In the genomic region with DNA sequence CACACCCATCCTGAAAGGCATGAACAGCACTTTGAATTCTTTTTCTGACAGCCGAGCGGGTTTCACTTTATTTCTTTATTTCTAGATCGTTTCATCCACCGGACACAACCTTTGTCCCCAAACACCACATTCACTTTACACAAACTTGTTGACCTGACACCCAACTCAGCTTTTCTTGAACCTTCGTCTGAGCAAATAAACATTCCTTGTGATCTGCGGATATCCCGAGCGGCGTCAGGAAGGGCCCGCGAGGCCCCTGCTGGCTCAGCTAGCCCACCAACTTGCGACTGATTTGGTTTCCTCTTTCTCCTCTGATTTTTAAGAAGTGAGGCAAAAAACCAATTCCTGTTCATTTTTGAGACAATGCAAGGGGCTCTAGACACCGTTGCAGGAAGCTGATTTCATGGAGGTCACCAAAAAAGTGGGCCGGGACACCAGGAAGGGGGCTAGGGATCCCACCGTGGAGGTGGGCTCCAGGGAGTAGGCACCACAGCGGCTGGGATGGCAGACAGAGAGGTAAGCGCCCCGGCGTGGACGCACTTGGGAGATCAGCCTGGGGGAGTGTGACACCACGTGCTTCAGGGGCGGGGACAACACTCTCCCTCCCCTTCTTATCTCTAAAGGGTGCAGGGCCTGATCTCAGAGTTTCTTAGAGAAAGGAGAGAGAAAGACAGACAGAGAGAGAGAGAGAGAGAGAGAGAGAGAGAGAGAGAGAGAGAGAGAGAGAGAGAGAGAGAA, we compare ENCODE assay signal across 1 mouse cellular context.
TF ChIP-seq lines count a peak whose summit lies in the region.

TSS of gene Slc39a8 (plus strand) at position 264 of the 738 bp plus-strand sequence.

TF ChIP-seq in CH12.LX, 34 proteins besides CTCF, POLR2A, EP300 and RAD21 (continued from another document):
- TF ChIP-seq MAFK (IDR thresholded peaks at IDR 0.05; ENCODE audit: insufficient replicate concordance, low read length) (no peak), IRF4 (IDR thresholded peaks at IDR 0.05; ENCODE audit: low read depth, low read length) (peak; percentile 39; the same call in 1 of the 2 replicates), MYC (IDR thresholded peaks at IDR 0.05; ENCODE audit: low read depth, low read length) (peak; percentile 85; the same call in 1 of the 2 replicates), E2F4 (IDR thresholded peaks at IDR 0.05; ENCODE audit: insufficient replicate concordance, low read depth, low read length) (no peak), PAX5 (IDR thresholded peaks at IDR 0.05; ENCODE audit: low read length) (no peak), ZMIZ1 (IDR thresholded peaks at IDR 0.05; ENCODE audit: low read depth, low read length) (no peak), MAX (IDR thresholded peaks at IDR 0.05; ENCODE audit: low read length) (peak; percentile 97), RCOR1 (conservative IDR thresholded peaks at IDR 0.05; ENCODE audit: low read depth, low read length) (no peak), UBTF (IDR thresholded peaks at IDR 0.05; ENCODE audit: low read depth, low read length) (no peak), JUN (IDR thresholded peaks at IDR 0.05; ENCODE audit: insufficient read depth, low read depth, low read length) (no peak), POLR2AphosphoS2 (IDR thresholded peaks at IDR 0.05; ENCODE audit: low read depth, low read length) (no peak), TBP (conservative IDR thresholded peaks at IDR 0.05; ENCODE audit: low read depth, low read length) (0 out of 2 replicates have a peak, but pooled peaks have one; percentile 18), SMC3 (IDR thresholded peaks at IDR 0.05; ENCODE audit: low read depth, low read length) (peak; percentile 32), GABPA (IDR thresholded peaks at IDR 0.05; ENCODE audit: insufficient replicate concordance, low read depth, low read length) (no peak), BHLHE40 (IDR thresholded peaks at IDR 0.05; ENCODE audit: low read depth, low read length) (peak; percentile 68), USF2 (conservative IDR thresholded peaks at IDR 0.05; ENCODE audit: low read depth, low read length) (peak; percentile 74), NRF1 (IDR thresholded peaks at IDR 0.05; ENCODE audit: low read depth, low read length) (no peak), USF1 (IDR thresholded peaks at IDR 0.05; ENCODE audit: low read depth, low read length) (peak; percentile 81), TCF12 (IDR thresholded peaks at IDR 0.05; ENCODE audit: low read depth, low read length) (no peak; the same call in 1 of the 2 replicates)
